Mouse (Mus musculus): ENCODE results near the gene Pip4k2a.
"Not testable (repeated sequence)": the region's sequence is repeated elsewhere in the genome, so short reads cannot be mapped to it uniquely, and the experiment has no call there.

The Pip4k2a gene

DNA sequence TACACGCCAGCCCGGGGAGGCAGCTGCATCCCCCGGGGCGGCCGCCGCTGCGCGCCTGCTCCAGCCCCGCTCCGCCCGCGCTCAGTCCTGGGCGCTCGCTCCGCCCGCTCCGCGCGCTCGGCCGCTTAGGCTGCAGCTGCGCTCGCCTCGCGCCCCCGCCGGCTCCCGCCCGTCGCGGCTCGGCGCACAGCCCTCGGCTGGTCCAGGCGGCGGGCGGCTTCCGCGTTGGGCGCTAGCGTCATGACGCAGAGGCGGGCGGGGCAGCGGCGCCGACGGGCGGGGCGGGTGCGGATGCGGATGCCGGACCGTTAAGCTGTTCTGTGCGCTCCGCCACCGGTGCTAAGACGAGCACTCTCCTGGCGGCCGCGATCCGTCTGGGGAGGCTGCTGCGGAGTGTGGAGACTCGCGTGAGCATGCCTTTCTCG, at the start of gene Pip4k2a, which contains the start of gene 4930426L09Rik:
TSS of gene Pip4k2a (minus strand) at position 73 of the 425 bp plus-strand sequence.
TSS of gene 4930426L09Rik (plus strand) at position 290 of the 425 bp plus-strand sequence.
- in situ Hi-C loops (cut with MboI, MseI), result no loop called here

DNA sequence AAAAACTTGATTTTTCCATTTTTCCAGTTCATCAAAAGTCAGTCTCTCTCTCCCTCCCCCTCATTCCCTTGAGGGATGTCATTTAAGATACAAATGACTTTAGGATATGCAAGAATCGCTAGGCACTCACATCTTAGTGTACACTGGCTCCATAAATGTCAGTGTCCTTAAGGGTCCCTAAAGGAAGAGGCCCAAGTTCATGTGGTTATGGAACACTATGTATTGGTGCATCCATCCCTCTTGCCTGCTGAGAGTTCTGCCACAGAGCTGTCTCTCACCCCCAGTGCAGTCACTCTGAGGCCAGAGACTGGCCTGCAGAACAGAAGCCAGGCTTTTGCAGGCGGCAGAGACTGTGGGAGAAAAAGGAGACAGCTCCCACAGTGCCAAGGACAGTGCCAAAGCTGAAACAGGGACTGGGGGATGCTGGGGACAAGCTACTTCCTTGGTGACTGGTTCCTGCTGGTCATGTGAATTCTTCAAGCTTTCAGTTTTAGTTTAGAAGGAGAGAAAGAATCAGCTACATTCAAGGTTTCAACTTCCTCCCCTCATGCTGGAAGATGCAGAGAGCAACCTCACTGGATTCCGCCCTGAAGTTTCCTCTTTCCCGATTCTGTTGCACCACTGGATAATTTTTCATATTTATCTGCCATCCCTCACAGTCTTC, 40.1 kb upstream of the Pip4k2a start:
- in situ Hi-C loops (cut with MboI, MseI), result no loop called here

DNA sequence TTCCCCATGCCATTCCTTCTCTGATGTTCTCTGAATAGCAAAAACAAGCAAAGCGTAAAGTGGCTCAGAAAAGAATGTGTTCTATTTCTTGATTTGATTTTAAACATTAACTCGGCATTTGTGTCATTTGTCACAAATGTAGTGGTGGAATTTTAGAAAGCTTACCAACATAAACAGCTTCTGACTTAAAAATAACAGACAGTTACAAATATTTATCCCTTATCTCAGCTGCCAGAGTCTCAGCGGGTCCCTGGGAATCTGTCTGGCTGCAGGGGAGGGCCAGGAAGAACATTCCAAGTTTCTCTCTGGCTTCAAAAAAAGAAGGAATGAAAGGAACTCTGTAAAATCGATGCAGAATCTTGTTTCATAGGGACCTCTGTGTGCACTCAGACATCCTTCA, 39.5 kb upstream of the Pip4k2a start:
- in situ Hi-C loops (cut with MboI, MseI), result no loop called here

DNA sequence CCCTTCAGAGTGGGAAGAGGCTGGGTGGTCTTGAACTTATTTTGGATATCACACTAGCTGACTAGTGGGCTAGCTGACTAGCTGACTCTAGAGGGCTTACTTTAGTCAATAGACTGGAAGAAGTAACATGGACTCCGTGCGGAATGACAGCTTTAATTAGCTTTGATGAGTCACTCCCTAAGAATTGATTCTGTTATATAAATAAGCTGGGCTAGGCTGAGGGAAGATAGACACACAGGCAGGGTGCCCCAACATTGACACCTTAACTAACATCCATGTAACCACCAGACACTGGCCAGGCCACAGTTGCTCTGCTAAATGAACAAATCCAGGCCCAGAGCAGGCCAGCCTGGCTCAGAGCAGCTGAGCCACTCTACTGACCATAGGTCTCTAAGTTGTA, 26.9 kb upstream of the Pip4k2a start:
- in situ Hi-C loops (cut with MboI, MseI), result no loop called here

DNA sequence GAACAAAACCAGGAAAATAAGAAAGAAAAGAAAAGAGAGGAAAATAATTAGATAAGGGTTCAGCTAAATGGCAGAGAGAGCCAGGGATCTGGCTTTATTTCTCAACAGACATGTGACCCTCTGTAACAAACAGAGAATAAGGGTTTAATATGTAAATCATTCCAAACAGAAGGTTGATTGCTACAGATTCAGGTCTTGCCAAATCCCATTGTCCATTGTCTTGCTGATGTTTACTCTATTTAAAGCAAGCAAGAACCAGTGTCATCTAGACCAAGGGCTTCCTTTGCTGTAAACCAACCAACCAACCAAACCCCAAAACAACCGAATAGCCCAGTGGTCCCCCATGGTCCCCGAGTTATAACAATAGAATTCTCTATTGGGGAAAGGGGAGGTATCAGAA, 20.1 kb upstream of the Pip4k2a start:
- in situ Hi-C loops (cut with MboI, MseI), result loop anchor here (5.0 kb wide), 1 partner anchor 199 kb away; no protein-coding TSS in a partner anchor

DNA sequence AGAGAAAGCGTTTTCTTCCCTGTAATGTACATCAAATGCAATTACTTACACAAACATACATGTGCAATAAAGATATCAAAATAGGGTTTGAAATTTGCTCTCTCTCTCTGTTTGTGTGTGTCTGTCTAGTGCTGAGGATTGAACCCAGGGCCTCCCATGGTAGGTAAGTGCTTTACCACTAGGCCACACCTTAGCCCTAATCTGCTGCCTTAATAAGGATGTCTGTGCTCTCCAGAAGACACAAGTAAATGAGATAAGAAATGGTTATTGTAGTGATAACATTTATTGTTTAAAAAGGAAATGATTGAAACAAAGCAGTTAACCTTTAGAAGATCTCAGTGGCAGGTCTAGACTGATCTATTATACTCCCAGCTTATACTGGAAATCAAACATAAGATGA, 18.9 kb upstream of the Pip4k2a start:
- in situ Hi-C loops (cut with MboI, MseI), result loop anchor here (5.0 kb wide), 1 partner anchor 200 kb away; no protein-coding TSS in a partner anchor

DNA sequence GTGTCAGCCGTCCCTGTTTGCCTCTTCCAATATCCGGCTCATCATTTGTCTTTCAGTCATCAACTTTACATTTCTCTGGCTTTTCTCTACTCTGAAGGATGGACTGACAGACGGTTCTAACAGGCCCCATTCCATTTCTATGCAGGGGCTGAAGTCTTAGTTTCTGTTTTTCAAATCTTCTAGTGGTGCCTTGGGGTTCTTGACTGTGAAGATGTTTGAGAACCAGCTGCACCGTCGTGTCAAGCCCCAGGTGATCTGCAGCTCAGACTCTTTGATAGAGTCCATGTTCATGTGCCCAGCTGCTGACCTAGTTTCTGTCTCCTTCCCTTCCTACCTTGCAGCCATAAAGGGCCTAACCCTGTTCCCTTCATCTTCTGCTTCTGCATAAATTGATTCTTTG, 18.4 kb upstream of the Pip4k2a start:
- in situ Hi-C loops (cut with MboI, MseI), result loop anchor here (5.0 kb wide), 1 partner anchor 201 kb away; no protein-coding TSS in a partner anchor

DNA sequence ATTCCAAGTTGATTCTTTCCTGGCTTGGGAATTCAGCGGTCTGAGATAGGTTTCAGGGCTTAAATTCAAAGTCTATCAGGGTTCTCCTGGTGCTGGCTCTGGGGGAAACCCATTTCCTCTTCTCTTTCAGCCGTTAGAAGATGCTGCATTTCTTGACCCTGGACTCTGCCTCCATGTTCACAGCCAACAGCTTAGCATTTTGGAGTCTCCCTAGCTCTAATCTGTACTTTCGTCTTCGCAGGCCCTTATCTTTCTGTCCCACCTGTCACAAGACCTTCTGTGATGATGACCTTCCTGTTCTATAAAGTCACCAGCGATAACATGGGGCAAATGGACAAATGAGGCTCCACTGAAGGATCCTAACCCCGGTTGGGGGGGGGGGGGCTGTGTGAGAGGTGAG, 13.5 kb upstream of the Pip4k2a start:
- in situ Hi-C loops (cut with MboI, MseI), result no loop called here

DNA sequence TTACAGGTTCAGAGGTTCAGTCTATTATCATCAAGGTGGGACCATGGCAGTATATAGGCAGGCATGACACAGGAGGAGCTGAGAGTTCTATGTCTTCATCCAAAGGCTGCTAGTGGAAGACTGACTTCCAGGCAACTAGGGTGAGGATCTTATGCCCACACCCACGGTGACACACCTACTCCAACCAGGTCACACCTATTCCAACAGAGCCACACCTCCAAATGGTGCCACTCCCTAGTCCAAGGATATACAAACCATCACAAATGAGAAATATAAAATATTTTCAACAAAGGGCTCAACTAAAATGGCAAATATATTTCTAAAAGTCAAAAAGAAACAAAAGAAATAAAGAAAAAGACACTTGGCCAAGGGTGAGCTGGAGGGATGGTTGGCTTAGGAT, 12.6 kb upstream of the Pip4k2a start:
- in situ Hi-C loops (cut with MboI, MseI), result not testable (repeated sequence)

DNA sequence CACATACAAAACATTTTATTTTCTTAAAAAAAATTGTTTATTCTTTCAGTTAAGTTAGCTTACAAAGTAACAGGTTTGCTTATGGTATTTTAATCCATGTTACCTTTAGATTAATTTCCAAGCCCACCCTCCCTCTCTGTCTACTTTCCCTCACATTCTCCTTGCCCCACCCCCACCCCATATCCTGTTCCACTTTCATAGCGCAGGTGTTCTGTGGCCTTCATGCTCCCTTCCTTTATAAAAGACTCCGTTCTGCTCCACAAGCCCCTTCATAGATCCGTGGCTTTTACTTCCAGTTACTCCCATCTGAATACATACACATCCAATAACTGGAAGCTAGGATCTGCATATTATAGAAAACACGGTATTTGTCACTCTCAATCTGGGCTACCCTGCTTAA, 9.7 kb upstream of the Pip4k2a start:
- in situ Hi-C loops (cut with MboI, MseI), result loop anchor here (10.0 kb wide), 1 partner anchor 337 kb away; no protein-coding TSS in a partner anchor

DNA sequence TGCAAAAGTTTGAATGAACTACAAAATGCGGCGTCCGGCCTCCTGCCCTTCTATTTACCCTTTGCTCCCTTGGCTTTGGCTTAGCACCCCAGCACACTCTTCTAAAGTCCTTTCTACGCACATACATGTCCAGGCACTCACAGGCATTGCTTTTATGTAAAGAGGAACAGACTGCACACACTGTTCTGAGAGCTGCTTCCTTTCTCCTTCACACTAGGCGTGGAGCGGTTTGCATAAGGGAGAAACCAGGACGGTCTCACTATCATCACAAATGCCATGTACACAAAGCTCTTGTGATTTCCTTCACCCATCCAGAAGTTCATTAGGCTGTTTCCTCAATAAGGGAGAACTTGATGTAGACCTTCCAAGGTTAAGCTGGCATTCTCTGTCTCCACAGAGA, 8.2 kb upstream of the Pip4k2a start:
- in situ Hi-C loops (cut with MboI, MseI), result loop anchor here (10.0 kb wide), 1 partner anchor 339 kb away; no protein-coding TSS in a partner anchor

DNA sequence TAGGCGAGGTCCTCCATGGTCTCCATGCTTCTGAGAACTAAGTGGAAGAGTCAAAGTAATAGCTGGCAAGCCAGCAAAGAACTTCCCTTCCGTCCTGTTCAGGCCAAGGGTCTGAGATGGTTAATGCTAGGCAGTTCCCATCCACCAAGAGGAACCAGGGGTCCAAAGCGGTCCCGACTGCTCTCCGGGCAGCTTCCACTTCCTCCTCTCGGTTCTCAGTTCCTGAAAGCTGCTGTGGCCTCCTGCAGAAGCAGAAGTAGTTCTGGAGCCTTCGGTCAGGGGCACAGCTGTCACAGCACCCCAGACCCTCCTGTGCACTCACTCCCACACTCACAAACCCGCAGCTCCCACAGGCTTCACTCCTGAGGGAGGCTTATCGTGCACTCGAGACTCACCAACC, 6.9 kb upstream of the Pip4k2a start:
- in situ Hi-C loops (cut with MboI, MseI), result loop anchor here (10.0 kb wide), 1 partner anchor 340 kb away; no protein-coding TSS in a partner anchor

DNA sequence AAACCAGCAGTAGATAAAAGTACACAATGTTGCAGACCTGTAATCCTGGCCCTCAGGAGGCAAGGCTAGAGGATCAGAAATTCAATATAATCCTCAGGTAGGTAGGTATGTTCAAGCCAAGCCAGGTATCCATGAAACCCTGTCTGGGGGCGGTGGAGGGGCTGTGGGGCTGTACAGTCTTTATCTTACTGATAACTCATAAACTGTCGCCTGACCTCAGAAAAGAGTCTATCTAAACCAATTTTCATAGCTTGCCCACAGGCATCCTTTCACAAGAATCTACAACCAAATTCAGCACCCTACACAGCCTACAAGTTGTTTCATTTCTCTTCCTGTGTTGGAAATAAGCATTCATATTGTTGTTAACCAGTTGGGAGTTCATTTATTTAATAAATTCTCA, 1.5 kb upstream of the Pip4k2a start:
- in situ Hi-C loops (cut with MboI, MseI), result no loop called here

DNA sequence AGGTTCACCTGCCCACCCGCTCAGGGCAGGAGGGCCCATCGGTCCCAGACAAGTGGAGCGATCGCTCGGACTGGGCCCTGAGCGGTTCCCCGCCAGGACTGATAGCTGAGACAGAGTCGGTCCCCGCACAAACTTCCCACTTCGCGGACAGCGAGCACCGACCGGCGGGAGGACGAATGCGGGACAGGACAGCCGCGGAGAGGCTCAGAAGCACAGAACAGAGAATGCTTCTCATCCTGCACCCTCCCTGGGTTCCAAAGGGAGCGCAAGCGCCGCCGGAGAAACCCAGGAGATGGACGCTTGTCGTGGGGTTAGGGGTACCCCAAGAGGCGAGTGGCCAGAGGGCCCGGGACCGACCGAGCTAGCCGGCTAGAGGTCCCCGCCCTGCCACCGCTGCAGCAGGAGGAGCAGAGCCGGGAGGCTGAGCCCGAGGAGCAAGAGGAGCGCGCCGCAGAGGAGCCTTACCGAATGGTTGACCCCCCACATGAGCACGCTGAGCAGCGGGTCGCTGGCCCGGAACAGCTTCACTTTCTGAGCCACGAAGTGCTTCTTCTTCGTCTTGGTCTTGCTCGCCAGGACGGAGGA, 447 bp downstream of the Pip4k2a start:
- in situ Hi-C loops (cut with MboI, MseI), result no loop called here

DNA sequence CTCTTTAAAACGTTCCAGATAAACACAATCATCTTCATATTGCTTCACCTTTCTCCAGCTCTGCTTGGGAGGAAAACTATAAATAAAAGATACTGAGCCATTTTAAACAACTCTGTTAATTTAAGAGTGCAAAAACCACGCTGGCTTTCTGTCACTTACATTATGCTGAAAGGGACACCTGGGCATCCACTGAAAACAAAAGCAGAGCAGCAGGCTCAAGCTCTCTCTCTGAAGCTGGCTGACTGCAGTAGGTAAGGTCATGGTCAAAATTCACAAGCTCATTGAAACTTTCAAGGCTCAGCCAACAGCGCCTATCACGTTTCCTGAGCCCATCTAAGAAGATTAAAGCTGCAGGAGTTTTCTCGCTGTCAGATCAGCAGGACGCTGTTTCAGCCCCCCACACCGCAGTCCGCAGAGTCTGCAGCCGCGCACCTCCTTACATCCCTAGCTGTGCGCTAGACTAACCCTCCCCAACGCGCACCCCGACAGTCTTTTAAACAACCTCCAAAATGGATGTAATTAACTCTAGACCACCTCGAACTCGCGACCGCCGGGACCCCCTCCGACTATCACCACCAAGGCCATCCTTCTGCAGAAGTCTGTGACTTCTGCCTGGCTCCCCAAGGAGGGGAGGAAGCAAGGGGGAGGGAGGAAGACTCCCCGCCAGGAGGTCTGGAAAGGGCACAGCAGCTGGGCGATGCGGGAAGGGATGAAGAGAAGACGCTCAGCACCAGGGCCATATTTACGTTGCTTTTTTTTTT, 1.3 kb downstream of the Pip4k2a start:
- in situ Hi-C loops (cut with MboI, MseI), result no loop called here

DNA sequence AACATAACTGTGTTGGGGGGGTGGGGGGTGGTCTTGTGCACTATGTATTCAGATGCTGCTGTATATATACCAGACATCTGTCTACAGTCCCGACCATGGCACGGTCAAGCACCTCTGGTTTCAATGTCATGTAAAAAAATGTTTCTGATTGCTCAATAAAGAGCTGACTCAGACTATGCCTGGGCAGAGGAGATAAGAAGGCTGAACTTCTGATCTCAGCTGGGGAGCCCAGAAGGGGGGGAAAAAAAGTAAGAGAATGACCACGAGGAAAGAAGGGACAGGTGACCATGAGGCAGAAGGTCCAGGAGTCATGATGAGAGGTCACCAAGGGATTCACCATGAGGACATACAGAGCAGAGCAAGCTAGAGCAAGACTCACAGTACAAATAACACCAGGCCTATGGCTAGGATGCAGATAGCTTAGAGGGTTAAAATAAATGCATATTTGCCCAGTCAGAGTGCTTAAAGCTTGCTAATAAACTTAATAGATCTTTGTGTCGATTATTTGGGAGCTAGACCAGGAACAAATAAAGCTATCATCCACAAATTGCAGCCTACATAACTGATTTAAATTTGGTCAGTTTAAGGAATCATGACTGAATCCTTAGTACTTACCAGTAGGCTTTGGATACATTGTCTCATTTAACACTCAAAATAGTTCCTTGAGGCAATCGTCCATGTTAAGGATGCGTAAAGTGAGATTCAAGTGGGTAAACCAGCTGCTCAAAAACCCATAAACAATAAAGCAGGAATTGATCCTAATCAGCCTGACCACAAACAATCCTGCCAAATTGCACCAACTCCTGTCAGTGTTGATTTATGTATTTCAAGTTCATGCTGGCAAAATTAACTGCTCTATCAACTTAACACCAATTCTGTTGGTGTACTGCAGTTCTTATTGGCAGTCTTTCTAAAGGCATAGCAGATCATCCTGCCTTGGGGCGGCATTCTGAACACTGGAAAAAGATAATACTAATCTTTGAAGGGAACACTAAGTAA, 5.1 kb downstream of the Pip4k2a start:
- in situ Hi-C loops (cut with MboI, MseI), result loop anchor here (5.0 kb wide), 1 partner anchor 64 kb away; no protein-coding TSS in a partner anchor

DNA sequence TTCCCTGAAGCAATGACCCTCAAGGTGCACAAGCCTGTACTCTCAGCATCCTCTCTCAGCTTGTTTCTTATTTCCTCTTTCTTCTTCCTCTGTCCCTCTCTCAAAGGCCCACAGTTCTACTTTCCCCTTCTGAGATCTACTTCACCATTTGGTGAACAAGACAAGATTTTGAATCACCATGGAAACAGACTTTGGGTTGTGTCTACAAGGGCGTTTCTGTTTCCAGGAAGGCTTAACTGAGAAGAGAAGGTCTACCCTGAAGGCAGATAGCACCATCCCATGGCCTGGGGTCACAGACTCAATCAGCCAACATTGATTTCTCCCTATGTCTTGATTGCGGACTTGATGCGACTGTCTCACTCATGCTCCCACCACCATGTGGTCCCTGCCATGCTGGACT, 9.0 kb downstream of the Pip4k2a start:
- in situ Hi-C loops (cut with MboI, MseI), result no loop called here

DNA sequence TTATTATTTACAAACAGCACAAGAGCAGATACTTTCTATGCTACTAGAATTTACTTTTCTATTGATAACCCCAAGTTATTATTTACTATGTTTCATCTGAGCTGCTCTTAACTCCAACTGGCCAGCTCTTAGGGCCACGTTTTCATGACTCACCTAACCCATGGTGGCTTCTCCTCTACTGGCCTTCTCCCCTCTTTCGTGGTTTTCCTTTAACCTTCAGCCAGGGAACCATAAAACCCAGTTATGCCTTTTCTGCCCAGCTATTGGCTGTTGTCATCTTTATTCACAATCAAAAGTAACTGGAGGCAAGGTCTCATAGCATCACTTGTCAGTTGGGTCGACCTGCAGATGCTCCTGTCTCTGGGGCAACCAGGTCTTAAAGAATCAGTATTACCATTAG, 12.4 kb downstream of the Pip4k2a start:
- in situ Hi-C loops (cut with MboI, MseI), result no loop called here

DNA sequence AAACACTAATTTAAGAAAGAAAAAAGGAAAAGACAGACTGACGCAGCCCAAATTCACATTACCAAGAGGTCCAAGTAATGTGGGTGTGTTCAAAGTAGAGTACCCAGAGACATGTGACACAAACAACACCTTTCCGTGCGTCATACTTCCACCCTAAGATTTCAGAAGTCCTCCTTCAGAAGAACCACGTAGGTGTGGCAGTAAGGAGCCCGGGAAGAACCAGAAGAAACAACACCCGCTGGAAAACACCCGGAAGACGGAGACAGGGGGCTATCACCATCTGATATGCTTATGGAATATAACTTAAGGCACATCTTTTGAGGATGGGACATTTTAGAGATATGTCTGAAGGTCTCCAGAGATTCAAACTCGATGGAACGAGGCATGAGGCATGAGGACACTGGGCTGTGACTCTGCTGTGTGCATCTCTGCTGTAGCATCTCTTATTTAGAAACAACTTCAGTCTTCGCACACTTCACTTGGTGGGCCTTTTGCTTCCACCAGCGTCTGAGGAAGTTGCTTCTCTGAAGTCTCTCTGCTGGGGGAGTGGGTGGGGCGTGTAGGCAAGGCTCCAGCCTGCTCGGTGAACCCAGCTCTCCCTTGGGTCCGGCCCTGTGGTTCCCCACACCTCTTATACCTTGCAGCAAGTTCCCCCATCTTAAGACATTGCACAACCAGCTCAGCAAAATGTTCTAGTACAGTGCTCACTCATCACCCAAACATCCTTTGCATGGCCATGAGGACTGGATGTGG, 13.7 kb downstream of the Pip4k2a start:
- in situ Hi-C loops (cut with MboI, MseI), result no loop called here

DNA sequence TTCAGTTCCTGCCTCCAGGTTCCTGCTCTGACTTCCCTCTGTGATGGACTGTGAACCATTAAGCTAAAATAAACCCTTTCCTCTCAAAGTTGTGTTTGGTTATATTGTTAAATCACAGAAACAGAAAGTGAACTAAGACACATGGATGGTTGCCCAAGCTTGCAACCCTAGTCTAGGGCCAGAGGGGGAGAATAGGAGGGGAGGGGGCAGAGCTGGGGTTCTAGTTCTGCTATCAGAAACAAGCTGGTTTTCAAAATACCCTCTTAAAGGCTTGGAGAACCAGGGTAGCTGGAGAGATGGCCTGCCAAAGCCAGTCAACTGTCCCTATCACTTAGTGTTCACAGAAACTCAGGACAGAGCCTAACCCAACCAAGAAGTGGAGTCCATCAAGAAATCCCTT, 14.4 kb downstream of the Pip4k2a start:
- in situ Hi-C loops (cut with MboI, MseI), result no loop called here

Measured in T-helper 1 cell (primary cell).